ENCODE assay signal across 23 mouse cellular contexts in genomic region chr9:91566006-91566641, GRCm38 (mm10).
A peak's percentile ranks its signal among the peaks of the same experiment; 100 is the strongest.
DNase-seq lines count a peak whose midpoint lies in the region; ATAC-seq and TF ChIP-seq lines count a peak whose summit lies in the region.
"Had no signal": no experiment of that assay in that cellular context is flagged by ENCODE, and none has a peak within 500 bp of the region (broad histone marks: within the 10 kb centered on the region; RNA-seq: fewer than 3 reads in every experiment).

No protein-coding gene starts in this region.

- H3K36me3 ChIP-seq in embryonic facial prominence, embryonic 14.5 days (ENCODE audit: control insufficient read depth, insufficient read depth, low read length) = no peaks in the 10 kb centered on the region
- H3K36me3 ChIP-seq in embryonic facial prominence, embryonic 10.5 days (replicated peaks) = no peaks in the 10 kb centered on the region
- no peaks in the 10 kb centered on the region for H3K36me3 ChIP-seq in limb, embryonic 14.5 days (ENCODE audit: control insufficient read depth, insufficient read depth, low read length)
- H3K36me3 ChIP-seq in midbrain, embryonic 13.5 days = no peaks in the 10 kb centered on the region
- H3K36me3 ChIP-seq: forebrain, embryonic 12.5 days; heart, embryonic 10.5 days; hindbrain, embryonic 12.5 days had no signal

- H3K4me2 ChIP-seq in embryonic facial prominence, embryonic 14.5 days (ENCODE audit: low read depth, low read length) = no peak overlapping the region
- no peak overlapping the region for H3K4me2 ChIP-seq in limb, embryonic 14.5 days (replicated peaks; ENCODE audit: low read depth, low read length, severe bottlenecking)
- H3K4me2 ChIP-seq in midbrain, embryonic 13.5 days (replicated peaks) = no peak overlapping the region
- H3K4me2 ChIP-seq: forebrain, embryonic 12.5 days; hindbrain, embryonic 12.5 days had no signal

- H3K9ac ChIP-seq in embryonic facial prominence, embryonic 14.5 days (ENCODE audit: low read depth, low read length) = no peak overlapping the region
- H3K9ac ChIP-seq in limb, embryonic 14.5 days (ENCODE audit: low read depth, low read length, severe bottlenecking) = no peak overlapping the region
- H3K9ac ChIP-seq in midbrain, embryonic 13.5 days (replicated peaks) = no peak overlapping the region
- H3K9ac ChIP-seq: forebrain, embryonic 12.5 days; hindbrain, embryonic 12.5 days had no signal

- no peak for ATAC-seq in embryonic facial prominence, embryonic 14.5 days (ENCODE audit: low read depth)
- peak; percentile 34; the same call in 1 of the 2 replicates for ATAC-seq in limb, embryonic 14.5 days (ENCODE audit: low FRiP score, low read depth)
- ATAC-seq in midbrain, embryonic 13.5 days = no peak
- ATAC-seq: activated CD4-positive, CD25-positive, alpha-beta regulatory T cell, adult 4 months; hindbrain, embryonic 16.5 days; Patski had no signal

- no peak for TF ChIP-seq POLR2A in limb, embryonic 14.5 days (IDR thresholded peaks at IDR 0.05; ENCODE audit: borderline replicate concordance, extremely low read depth, insufficient read depth, insufficient read length)

- peak; percentile 7 for DNase-seq in embryonic facial prominence, embryonic 14.5 days (ENCODE audit: low spot score)
- DNase-seq in embryonic facial prominence, embryonic 10.5 days (ENCODE audit: low spot score) = no peak
- peak; percentile 26 for DNase-seq in forelimb bud, embryonic 11.5 days (ENCODE audit: low read depth, low spot score)
- DNase-seq in limb, embryonic 14.5 days (ENCODE audit: low spot score) = peak; percentile 19
- DNase-seq in left cerebral cortex, adult 8-10 months (ENCODE audit: low spot score in 2 of 2) = no peak
- DNase-seq in thymus, postnatal 4 days = no peak
- DNase-seq: adrenal gland, adult 2 months; adrenal gland, postnatal 25 days; cerebellum, adult 18-20 months; cerebellum, adult 9-11 months; cerebellum, postnatal 36 days; gastrocnemius, postnatal 36 days; heart, adult 18-20 months; heart, postnatal 10 days; heart, postnatal 4 days had no signal

- no peak overlapping the region for H3K27ac ChIP-seq in embryonic facial prominence, embryonic 14.5 days (replicated peaks; ENCODE audit: low read depth, low read length)
- no peak overlapping the region for H3K27ac ChIP-seq in embryonic facial prominence, embryonic 10.5 days (replicated peaks)
- H3K27ac ChIP-seq in limb, embryonic 14.5 days (replicated peaks; ENCODE audit: low read depth, low read length) = no peak overlapping the region
- H3K27ac ChIP-seq in midbrain, embryonic 13.5 days = no peak overlapping the region
- H3K27ac ChIP-seq: forebrain, embryonic 12.5 days; heart, embryonic 10.5 days; hindbrain, embryonic 12.5 days had no signal

- no peaks in the 10 kb centered on the region for H3K4me1 ChIP-seq in embryonic facial prominence, embryonic 14.5 days (ENCODE audit: control insufficient read depth, insufficient read depth, low read length)
- no peaks in the 10 kb centered on the region for H3K4me1 ChIP-seq in embryonic facial prominence, embryonic 10.5 days
- no peaks in the 10 kb centered on the region for H3K4me1 ChIP-seq in limb, embryonic 14.5 days (ENCODE audit: control insufficient read depth, insufficient read depth, low read length)
- H3K4me1 ChIP-seq in midbrain, embryonic 13.5 days (replicated peaks) = no peaks in the 10 kb centered on the region
- H3K4me1 ChIP-seq: forebrain, embryonic 12.5 days; heart, embryonic 10.5 days; hindbrain, embryonic 12.5 days had no signal

- no peak overlapping the region for H3K4me3 ChIP-seq in embryonic facial prominence, embryonic 14.5 days (ENCODE audit: low read depth, low read length)
- H3K4me3 ChIP-seq in embryonic facial prominence, embryonic 10.5 days = no peak overlapping the region
- no peak overlapping the region for H3K4me3 ChIP-seq in limb, embryonic 14.5 days (replicated peaks; ENCODE audit: low read length)
- no peak overlapping the region for H3K4me3 ChIP-seq in midbrain, embryonic 13.5 days (replicated peaks)
- H3K4me3 ChIP-seq: forebrain, embryonic 12.5 days; heart, embryonic 10.5 days; hindbrain, embryonic 12.5 days had no signal

- H3K27me3 ChIP-seq in embryonic facial prominence, embryonic 14.5 days (replicated peaks; ENCODE audit: control insufficient read depth, insufficient read depth, low read length) = no peaks in the 10 kb centered on the region
- no peaks in the 10 kb centered on the region for H3K27me3 ChIP-seq in embryonic facial prominence, embryonic 10.5 days (replicated peaks; ENCODE audit: low read depth, poor library complexity, severe bottlenecking)
- no peaks in the 10 kb centered on the region for H3K27me3 ChIP-seq in limb, embryonic 14.5 days (ENCODE audit: control insufficient read depth, insufficient read depth, low read length)
- H3K27me3 ChIP-seq in midbrain, embryonic 13.5 days = no peaks in the 10 kb centered on the region
- H3K27me3 ChIP-seq: CH12.LX; forebrain, embryonic 12.5 days; hindbrain, embryonic 12.5 days; Patski had no signal

- H3K9me3 ChIP-seq in embryonic facial prominence, embryonic 14.5 days (ENCODE audit: control insufficient read depth, low read length) = no peaks in the 10 kb centered on the region
- no peaks in the 10 kb centered on the region for H3K9me3 ChIP-seq in embryonic facial prominence, embryonic 10.5 days
- no peaks in the 10 kb centered on the region for H3K9me3 ChIP-seq in limb, embryonic 14.5 days (ENCODE audit: control insufficient read depth, low read length)
- no peaks in the 10 kb centered on the region for H3K9me3 ChIP-seq in midbrain, embryonic 13.5 days
- H3K9me3 ChIP-seq: forebrain, embryonic 12.5 days; heart, embryonic 10.5 days; hindbrain, embryonic 12.5 days had no signal

- WGBS in embryonic facial prominence, embryonic 14.5 days = 66% methylated on average over 5 of the region's 5 CpGs
- WGBS in embryonic facial prominence, embryonic 10.5 days = 78% methylated on average over 5 of the region's 5 CpGs
- whole genome bisulfite sequencing in limb, embryonic 14.5 days = 38% methylated on average over 5 of the region's 5 CpGs
- 85% methylated on average over 5 of the region's 5 CpGs for WGBS in midbrain, embryonic 13.5 days

Comparison
In these comparisons a context has a peak if more than half of its experiments do, and no peak if none do; other contexts are left out.
1. DNase-seq: peak in embryonic facial prominence, embryonic 14.5 days (single experiment), forelimb bud, embryonic 11.5 days (single experiment) and limb, embryonic 14.5 days (single experiment); none in embryonic facial prominence, embryonic 10.5 days (single experiment), left cerebral cortex, adult 8-10 months (0 of 2) and thymus, postnatal 4 days (single experiment).